In genomic region chr13:19612348-19612747, GRCm38 (mm10) we compare ENCODE assay signal across 13 mouse cellular contexts. TPM values are rescaled to one million over a fixed set of nuclear protein-coding genes. Genes with fewer than 3 reads are reported as not detected.
DNase-seq lines count a peak whose midpoint lies in the region; ATAC-seq lines count a peak whose summit lies in the region.
"Had no signal": no experiment of that assay in that cellular context is flagged by ENCODE, and none has a peak within 500 bp of the region (broad histone marks: within the 10 kb centered on the region; RNA-seq: fewer than 3 reads in every experiment).

No protein-coding gene starts in this region.

- peaks cover 10% of the 10 kb centered on the region for H3K4me1 ChIP-seq in hindbrain, embryonic 14.5 days (replicated peaks; ENCODE audit: control insufficient read depth, insufficient read depth, low read length)
- no peaks in the 10 kb centered on the region; the same call in 1 of the 2 replicates for H3K4me1 ChIP-seq in hindbrain, embryonic 16.5 days (ENCODE audit: control insufficient read depth, insufficient read depth, low read depth, low read length)
- H3K4me1 ChIP-seq in midbrain, embryonic 10.5 days: peaks cover 16% of the 10 kb centered on the region
- H3K4me1 ChIP-seq: limb, embryonic 13.5 days had no signal

- WGBS in hindbrain, embryonic 14.5 days: 14% methylated on average over 1 of the region's 1 CpGs
- 20% methylated on average over 1 of the region's 1 CpGs for WGBS in hindbrain, embryonic 16.5 days
- WGBS in midbrain, embryonic 10.5 days: 53% methylated on average over 1 of the region's 1 CpGs

- no peaks in the 10 kb centered on the region for H3K27me3 ChIP-seq in hindbrain, embryonic 14.5 days (ENCODE audit: control insufficient read depth, insufficient read depth, low read length)
- H3K27me3 ChIP-seq in hindbrain, embryonic 16.5 days (replicated peaks; ENCODE audit: control insufficient read depth, insufficient read depth, low read length): no peaks in the 10 kb centered on the region
- no peaks in the 10 kb centered on the region for H3K27me3 ChIP-seq in midbrain, embryonic 10.5 days (ENCODE audit: low read depth, poor library complexity, severe bottlenecking)
- H3K27me3 ChIP-seq: limb, embryonic 13.5 days; Patski had no signal

- H3K36me3 ChIP-seq in hindbrain, embryonic 14.5 days (replicated peaks; ENCODE audit: control insufficient read depth, insufficient read depth): no peaks in the 10 kb centered on the region
- no peaks in the 10 kb centered on the region for H3K36me3 ChIP-seq in hindbrain, embryonic 16.5 days (ENCODE audit: control insufficient read depth, insufficient read depth, low read length)
- H3K36me3 ChIP-seq in midbrain, embryonic 10.5 days: 0 out of 2 replicates have a peak, but pooled peaks cover 7% of the 10 kb centered on the region
- H3K36me3 ChIP-seq: limb, embryonic 13.5 days had no signal

- H3K4me3 ChIP-seq in hindbrain, embryonic 14.5 days (replicated peaks; ENCODE audit: low read length): no peak overlapping the region
- H3K4me3 ChIP-seq in hindbrain, embryonic 16.5 days (ENCODE audit: low read length): no peak overlapping the region
- H3K4me3 ChIP-seq in midbrain, embryonic 10.5 days: no peak overlapping the region
- H3K4me3 ChIP-seq: heart, adult 2 months; limb, embryonic 13.5 days had no signal

- DNase-seq in adrenal gland, postnatal 10 days: peak; percentile 24
- DNase-seq in adrenal gland, adult 8-10 months: no peak
- DNase-seq in hindbrain, embryonic 14.5 days (ENCODE audit: low spot score): peak; percentile 65
- peak; percentile 7 for DNase-seq in WW6 (ENCODE audit: low read depth, low spot score)
- DNase-seq in midbrain, embryonic 10.5 days (ENCODE audit: low spot score): no peak
- no peak for DNase-seq in heart, adult 18-20 months
- no peak for DNase-seq in urinary bladder, adult 2 months (ENCODE audit: low spot score)
- DNase-seq: heart, adult 2 months; lung, postnatal 4 days; thymus, postnatal 4 days had no signal

- no peak overlapping the region for H3K27ac ChIP-seq in hindbrain, embryonic 14.5 days
- H3K27ac ChIP-seq in hindbrain, embryonic 16.5 days (ENCODE audit: low read depth, low read length): no peak overlapping the region
- H3K27ac ChIP-seq in midbrain, embryonic 10.5 days (replicated peaks): peak overlapping the region; percentile 68; the same call in 1 of the 2 replicates
- H3K27ac ChIP-seq: heart, adult 2 months; limb, embryonic 13.5 days had no signal

- peak; percentile 61; the same call in 1 of the 2 replicates for ATAC-seq in hindbrain, embryonic 14.5 days (ENCODE audit: low FRiP score)
- ATAC-seq in hindbrain, embryonic 16.5 days: no peak
- ATAC-seq: Patski had no signal

- no peak overlapping the region for H3K4me2 ChIP-seq in hindbrain, embryonic 14.5 days (replicated peaks)
- H3K4me2 ChIP-seq in hindbrain, embryonic 16.5 days (ENCODE audit: low read length): no peak overlapping the region
- H3K4me2 ChIP-seq: limb, embryonic 13.5 days had no signal

- H3K9ac ChIP-seq in hindbrain, embryonic 14.5 days: no peak overlapping the region
- no peak overlapping the region for H3K9ac ChIP-seq in hindbrain, embryonic 16.5 days (ENCODE audit: low read depth, low read length)
- H3K9ac ChIP-seq: limb, embryonic 13.5 days had no signal

- no peaks in the 10 kb centered on the region for H3K9me3 ChIP-seq in hindbrain, embryonic 14.5 days (ENCODE audit: control insufficient read depth, low read length)
- no peaks in the 10 kb centered on the region for H3K9me3 ChIP-seq in hindbrain, embryonic 16.5 days (ENCODE audit: control insufficient read depth, low read length)
- no peaks in the 10 kb centered on the region for H3K9me3 ChIP-seq in midbrain, embryonic 10.5 days (replicated peaks)
- H3K9me3 ChIP-seq: limb, embryonic 13.5 days had no signal

RNA-seq across cellular contexts. Expression of gene Epdr1, which starts 7.4 kb away (rescaled TPM):
- total RNA-seq in adrenal gland, postnatal 10 days (2021): 10 to 100 TPM; 12.5 to 18.4 TPM
- total RNA-seq in adrenal gland, adult 8-10 months (2022): 10 to 100 TPM; 17.2 to 34.9 (median 22.9) TPM
- polyA plus RNA-seq in hindbrain, embryonic 14.5 days (2014; fragmentation: Nextera tagmentation; extraction: Ambion mirVana): 22.5 and 26.6 TPM in 2 replicates
- polyA plus RNA-seq in hindbrain, embryonic 16.5 days (2015; fragmentation: Nextera tagmentation; extraction: Ambion mirVana): 26.7 and 33.4 TPM in 2 replicates
- polyA plus RNA-seq in midbrain, embryonic 10.5 days (2016; fragmentation: Nextera tagmentation; extraction: Ambion mirVana): 19.8 and 23.0 TPM in 2 replicates
- 10 to 100 TPM; 19.8 to 29.0 TPM for total RNA-seq in heart, adult 18-20 months (2021)
- 26.2 and 27.6 TPM in 2 replicates for polyA plus RNA-seq in urinary bladder, adult 2 months (2012; rRNA removed)

RNA-seq across cellular contexts. Expression of gene Sfrp4, which starts 10.6 kb away (rescaled TPM):
- 1 to 10 TPM; 6.6 to 7.2 TPM for total RNA-seq in adrenal gland, postnatal 10 days (2021)
- 1 to 10 TPM; 2.6 to 6.4 (median 4.2) TPM for total RNA-seq in adrenal gland, adult 8-10 months (2022)
- polyA plus RNA-seq in hindbrain, embryonic 14.5 days (2014; fragmentation: Nextera tagmentation; extraction: Ambion mirVana): 4.4 TPM in 2 replicates
- 4.4 and 4.9 TPM in 2 replicates for polyA plus RNA-seq in hindbrain, embryonic 16.5 days (2015; fragmentation: Nextera tagmentation; extraction: Ambion mirVana)
- polyA plus RNA-seq in midbrain, embryonic 10.5 days (2016; fragmentation: Nextera tagmentation; extraction: Ambion mirVana): 0.81 and 3.0 TPM in 2 replicates
- total RNA-seq in heart, adult 18-20 months (2021): under 1 TPM; 0.15 to 0.33 TPM
- 24.2 and 27.8 TPM in 2 replicates for polyA plus RNA-seq in urinary bladder, adult 2 months (2012; rRNA removed)

Comparison
In these comparisons a context has a peak if more than half of its experiments do, and no peak if none do; other contexts are left out.
1. DNase-seq: peak in adrenal gland, postnatal 10 days (single experiment), hindbrain, embryonic 14.5 days (single experiment) and WW6 (single experiment); none in adrenal gland, adult 8-10 months (single experiment), midbrain, embryonic 10.5 days (single experiment), heart, adult 18-20 months (0 of 2) and urinary bladder, adult 2 months (single experiment).